Mouse (Mus musculus) hindbrain, embryonic 13.5 days (tissue): ENCODE measurements around the gene Egln3. TPM values are rescaled to one million over a fixed set of nuclear protein-coding genes. Genes with fewer than 3 reads are reported as not detected.

ENCODE experiments used
- ATAC-seq: fragments of 200-750 bp; cut with Nextera tagmentation; 2 replicates; pipeline ENCODE4 v1.8.0; 2017; ENCODE audit warnings: moderate TSS enrichment; ENCODE audit not compliant: low FRiP score
- H3K27ac ChIP-seq: fragments of 300-500 bp; sonication (generic); 2 replicates; pipeline ENCODE4 v1.5.1; 2015; ENCODE audit warnings: inconsistent platforms, mild to moderate bottlenecking, moderate library complexity
- H3K27me3 ChIP-seq: fragments of 300-500 bp; sonication (generic); 2 replicates; pipeline ENCODE4 v1.6.1; 2015; ENCODE audit warnings: mild to moderate bottlenecking, inconsistent platforms
- H3K36me3 ChIP-seq: fragments of 300-500 bp; sonication (generic); 2 replicates; pipeline ENCODE4 v1.6.1; 2015; ENCODE audit warnings: mild to moderate bottlenecking, inconsistent platforms
- H3K4me1 ChIP-seq: fragments of 300-500 bp; sonication (generic); replicated peaks from 2 replicates; pipeline ENCODE4 v1.6.1; 2015; ENCODE audit warnings: inconsistent platforms
- H3K4me2 ChIP-seq: fragments of 300-500 bp; sonication (generic); 2 replicates; pipeline ENCODE4 v1.6.1; 2015; ENCODE audit warnings: inconsistent platforms, mild to moderate bottlenecking, moderate library complexity
- H3K4me3 ChIP-seq: fragments of 300-500 bp; sonication (generic); 2 replicates; pipeline ENCODE4 v1.5.1; 2015; ENCODE audit warnings: mild to moderate bottlenecking, inconsistent platforms
- H3K9ac ChIP-seq: fragments of 300-500 bp; sonication (generic); 2 replicates; pipeline ENCODE4 v1.6.1; 2015; ENCODE audit warnings: mild to moderate bottlenecking, inconsistent platforms
- H3K9me3 ChIP-seq: fragments of 300-500 bp; sonication (generic); 2 replicates; pipeline ENCODE4 v1.6.1; 2016; ENCODE audit warnings: inconsistent platforms
- WGBS: fragments of 180-500 bp; shearing (Covaris S2); methylation state at CpG from one replicate; pipeline ENCODE4 v1.1.7; 2015; 5-methylcytosine and 5-hydroxymethylcytosine counted together
- polyA plus RNA-seq: library from polyadenylated mRNA; unstranded; fragments of >200 nt; fragmentation: Nextera tagmentation; extraction: Ambion mirVana; gene quantifications from 2 replicates; pipeline ENCODE4 v1.2.1, GENCODE M21; 2015

Gene Egln3
- polyA plus RNA-seq, 1 experiment from 2014 or later, result 5.8 TPM

DNA sequence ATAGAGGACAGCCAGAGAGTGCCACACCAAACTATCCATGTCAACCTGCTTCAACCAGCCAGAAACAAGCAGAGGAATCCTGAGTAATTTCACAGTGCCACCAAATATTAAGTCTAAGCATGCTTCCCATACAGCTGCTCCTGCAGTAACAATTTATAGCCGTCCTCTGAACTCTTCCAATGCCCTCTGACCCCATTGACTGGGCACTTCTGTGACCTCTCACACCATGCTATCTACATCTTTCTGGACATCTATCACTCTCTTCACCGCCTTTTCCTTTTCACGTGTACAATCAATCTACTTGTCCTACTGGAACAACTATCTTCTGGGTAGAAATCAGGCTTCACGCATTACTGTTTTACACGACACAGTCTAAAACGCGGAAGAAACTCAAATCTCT, 19.4 kb downstream of the Egln3 start:
- WGBS, result 90% methylated on average over 7 of the region's 7 CpGs
- no peak for ATAC-seq
- Histone ChIP-seq H3K36me3 (0 out of 2 replicates have a peak, but pooled peaks cover 5% of the 10 kb centered on the region), H3K4me3 (no peak overlapping the region), H3K4me2 (no peak overlapping the region), H3K9ac (no peak overlapping the region), H3K27me3 (no peaks in the 10 kb centered on the region), H3K27ac (no peak overlapping the region), H3K9me3 (no peaks in the 10 kb centered on the region), H3K4me1 (0 out of 2 replicates have a peak, but pooled peaks cover 6% of the 10 kb centered on the region)

DNA sequence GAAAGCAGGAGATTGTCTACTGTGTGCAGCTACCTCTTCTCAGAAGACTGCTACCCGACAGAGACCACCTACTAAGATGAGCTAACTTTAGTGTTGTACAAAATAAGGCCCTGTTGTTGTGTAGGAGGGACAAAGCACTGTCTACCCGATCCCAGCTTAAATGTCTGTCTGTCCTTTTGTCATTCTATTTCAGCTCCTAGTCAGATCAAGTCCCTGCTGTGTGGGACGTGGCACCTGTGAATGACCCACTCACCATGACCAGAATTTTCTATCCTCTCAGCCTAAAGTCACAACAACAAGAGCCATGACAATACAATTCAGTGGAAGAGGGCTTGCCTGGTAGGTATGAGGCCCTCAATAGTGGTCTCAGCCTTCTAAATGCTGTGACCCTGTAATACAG, 25.3 kb downstream of the Egln3 start:
- WGBS, result 50% methylated on average over 3 of the region's 3 CpGs
- 0 out of 2 replicates have a peak, but pooled peaks cover 3% of the 10 kb centered on the region for H3K36me3 ChIP-seq
- H3K9me3 ChIP-seq, result no peaks in the 10 kb centered on the region
- ATAC-seq, result no peak
- H3K9ac ChIP-seq, result no peak overlapping the region
- no peak overlapping the region for H3K27ac ChIP-seq
- H3K4me2 ChIP-seq, result no peak overlapping the region
- no peak overlapping the region for H3K4me3 ChIP-seq
- H3K27me3 ChIP-seq, result no peaks in the 10 kb centered on the region
- H3K4me1 ChIP-seq, result no peaks in the 10 kb centered on the region

DNA sequence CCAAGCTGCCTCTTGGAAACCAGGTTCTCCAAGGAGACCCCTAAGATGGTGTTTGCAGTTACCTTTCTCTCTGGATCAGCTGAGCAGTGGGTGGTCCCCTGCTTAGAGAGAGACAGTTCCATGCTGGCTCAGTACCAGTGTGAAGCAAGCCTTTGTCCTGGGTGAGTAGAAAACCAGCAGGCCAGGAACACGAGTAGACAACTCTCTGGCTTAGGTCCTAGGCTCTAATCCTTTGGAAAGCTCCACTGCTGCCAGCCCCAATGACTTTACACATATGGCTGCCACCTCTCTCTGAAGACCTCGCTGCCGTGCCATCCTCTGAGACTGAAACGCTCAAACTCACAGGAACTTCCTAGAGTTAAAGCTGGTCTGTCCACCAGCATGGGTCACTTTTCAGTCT, 34.9 kb downstream of the Egln3 start:
- no peaks in the 10 kb centered on the region for H3K9me3 ChIP-seq
- WGBS, result 79% methylated on average over 4 of the region's 4 CpGs

DNA sequence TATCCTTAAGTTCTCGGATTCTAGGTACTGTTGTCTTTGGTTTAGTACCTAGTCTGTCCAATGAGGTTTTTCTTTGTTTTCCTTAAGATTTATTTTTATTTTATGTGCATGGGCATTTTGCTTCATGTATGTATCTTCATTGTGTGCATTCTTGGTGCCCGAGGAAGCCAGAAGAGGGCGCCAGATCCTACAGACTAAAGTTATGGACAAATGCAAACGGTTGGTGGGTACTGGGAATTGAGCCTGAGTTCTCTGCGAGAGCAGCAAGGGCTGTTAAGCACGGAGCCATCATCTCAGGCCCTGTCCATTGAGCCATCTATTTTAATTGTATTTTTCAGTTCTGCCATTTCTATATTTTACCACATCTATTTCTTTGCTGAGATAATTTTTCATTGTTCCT, 35.9 kb downstream of the Egln3 start:
- Histone ChIP-seq H3K27me3 (peaks cover 31% of the 10 kb centered on the region), H3K4me2 (no peak overlapping the region), H3K4me1 (peaks cover 10% of the 10 kb centered on the region), H3K9ac (no peak overlapping the region), H3K36me3 (no peaks in the 10 kb centered on the region), H3K4me3 (no peak overlapping the region), H3K9me3 (no peaks in the 10 kb centered on the region), H3K27ac (no peak overlapping the region)
- 88% methylated on average over 6 of the region's 6 CpGs for WGBS
- ATAC-seq, result no peak

More for the DNA sequence above, 34.9 kb downstream of the Egln3 start:
- no peak for ATAC-seq
- H3K4me2 ChIP-seq, result no peak overlapping the region
- H3K27me3 ChIP-seq, result peaks cover 25% of the 10 kb centered on the region
- no peak overlapping the region for H3K4me3 ChIP-seq
- no peaks in the 10 kb centered on the region for H3K36me3 ChIP-seq
- H3K27ac ChIP-seq, result no peak overlapping the region
- H3K4me1 ChIP-seq, result peaks cover 4% of the 10 kb centered on the region; the same call in 1 of the 2 replicates
- H3K9ac ChIP-seq, result no peak overlapping the region

DNA sequence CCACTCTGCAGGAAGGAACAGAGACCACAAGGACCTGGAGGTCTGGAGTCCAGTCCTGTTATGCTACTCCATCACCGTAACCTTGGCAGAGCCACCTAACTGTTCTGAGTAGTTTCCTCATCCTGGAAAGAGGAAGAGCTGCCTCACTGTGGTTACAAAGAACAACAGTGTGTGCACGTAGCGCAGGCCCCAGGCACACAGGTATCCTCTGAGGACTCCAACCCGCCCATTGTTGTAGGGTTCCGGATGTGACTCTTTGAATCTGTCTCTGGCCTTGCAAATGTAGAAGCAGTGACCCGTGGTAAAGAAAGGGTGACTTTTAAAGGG, 39.0 kb downstream of the Egln3 start:
- peaks cover 23% of the 10 kb centered on the region for H3K4me1 ChIP-seq
- no peaks in the 10 kb centered on the region for H3K9me3 ChIP-seq
- no peak overlapping the region for H3K4me2 ChIP-seq
- H3K4me3 ChIP-seq, result no peak overlapping the region
- H3K9ac ChIP-seq, result no peak overlapping the region
- 26% methylated on average over 6 of the region's 6 CpGs for whole genome bisulfite sequencing
- H3K27me3 ChIP-seq, result peaks cover 41% of the 10 kb centered on the region
- H3K27ac ChIP-seq, result no peak overlapping the region
- H3K36me3 ChIP-seq, result no peaks in the 10 kb centered on the region
- no peak for ATAC-seq

DNA sequence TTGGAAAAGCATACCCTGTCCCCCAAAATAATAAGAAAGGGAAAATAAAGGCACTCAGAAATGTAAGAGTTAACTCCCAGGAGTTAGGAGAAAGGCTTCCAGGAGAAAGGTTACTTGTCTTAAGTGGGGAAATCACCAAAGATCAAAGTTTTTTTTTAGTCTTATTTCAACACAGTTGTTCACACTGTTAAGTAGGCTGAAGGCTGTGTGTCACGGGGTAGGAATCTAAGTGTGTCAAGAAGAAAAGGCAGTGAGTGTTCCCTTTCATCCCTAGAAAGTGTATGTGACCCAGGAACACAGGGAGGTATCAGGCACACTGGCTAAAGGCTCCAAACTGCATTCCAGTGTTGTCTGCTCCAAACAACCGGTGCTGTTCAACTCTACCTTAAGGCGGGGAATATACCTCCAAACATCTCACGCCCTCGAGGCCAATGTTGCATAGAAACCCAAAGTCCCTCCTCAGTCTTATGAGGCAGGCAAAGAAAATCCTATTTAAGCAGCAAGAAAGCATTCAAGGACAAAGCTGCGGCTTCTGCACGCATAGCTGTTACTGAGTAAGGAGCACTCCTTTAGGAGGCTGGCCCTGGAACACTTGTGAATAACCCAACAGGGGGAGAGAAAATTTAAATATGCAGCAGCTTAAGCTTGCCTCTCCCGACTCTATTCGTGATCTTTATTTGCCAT, 39.5 kb downstream of the Egln3 start:
- no peak overlapping the region for H3K4me2 ChIP-seq
- H3K9me3 ChIP-seq, result no peaks in the 10 kb centered on the region
- peaks cover 23% of the 10 kb centered on the region for H3K4me1 ChIP-seq
- H3K9ac ChIP-seq, result no peak overlapping the region
- no peak overlapping the region for H3K27ac ChIP-seq
- H3K36me3 ChIP-seq, result no peaks in the 10 kb centered on the region
- 18% methylated on average over 9 of the region's 9 CpGs for WGBS
- peaks cover 41% of the 10 kb centered on the region for H3K27me3 ChIP-seq
- no peak for ATAC-seq
- H3K4me3 ChIP-seq, result no peak overlapping the region

DNA sequence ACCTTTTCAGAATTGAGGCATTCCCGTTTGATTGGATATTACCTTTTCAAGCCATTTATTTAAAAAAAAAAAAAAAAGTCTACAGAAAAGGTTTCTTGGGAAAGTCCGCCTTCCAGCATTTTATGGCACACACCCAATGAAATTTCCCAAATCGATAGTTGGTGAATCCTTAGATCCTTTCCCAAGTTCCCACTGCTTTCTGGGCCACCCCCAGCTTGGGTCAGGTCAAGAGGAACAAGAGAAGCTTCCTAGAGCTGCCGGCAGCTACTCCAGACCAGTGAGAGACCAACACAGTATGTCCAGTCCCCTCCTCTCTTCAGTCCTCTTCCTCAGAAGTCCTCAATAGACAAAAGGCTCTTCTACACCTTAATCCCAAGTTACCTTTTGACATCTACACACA, 40.5 kb downstream of the Egln3 start:
- ATAC-seq, result no peak
- H3K27ac ChIP-seq, result no peak overlapping the region
- WGBS, result 21% methylated on average over 4 of the region's 4 CpGs
- peaks cover 23% of the 10 kb centered on the region for H3K4me1 ChIP-seq
- peaks cover 41% of the 10 kb centered on the region for H3K27me3 ChIP-seq
- H3K9ac ChIP-seq, result 0 out of 2 replicates have a peak overlapping the region, but pooled peaks have one; percentile 20
- no peaks in the 10 kb centered on the region for H3K9me3 ChIP-seq
- H3K4me3 ChIP-seq, result peak overlapping the region; percentile 24
- peak overlapping the region; percentile 52 for H3K4me2 ChIP-seq
- no peaks in the 10 kb centered on the region for H3K36me3 ChIP-seq

DNA sequence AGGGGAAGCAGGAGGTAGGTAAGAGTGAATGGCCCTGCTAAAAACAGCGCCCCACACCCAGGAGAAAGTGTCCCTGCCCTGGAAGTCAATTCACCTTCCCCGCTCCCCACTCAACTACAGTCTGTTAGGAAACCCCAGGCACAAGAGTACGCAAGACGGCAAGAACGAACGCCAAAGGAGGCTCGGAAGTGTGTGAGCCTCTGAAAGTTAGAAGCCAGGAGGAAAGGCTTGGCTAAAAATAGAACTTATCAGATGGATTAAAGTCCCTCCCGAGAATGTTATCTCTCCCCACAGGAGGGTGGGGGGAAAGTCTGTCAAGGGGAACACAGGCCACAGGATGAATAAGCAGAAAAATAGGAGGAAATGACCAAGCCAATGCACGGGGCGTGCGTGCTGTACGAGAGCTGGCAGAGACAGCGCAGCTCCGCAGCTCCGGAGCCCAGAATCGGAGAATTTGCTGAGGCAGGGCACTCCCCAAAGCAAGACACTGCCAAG, 41.0 kb downstream of the Egln3 start:
- no peaks in the 10 kb centered on the region for H3K36me3 ChIP-seq
- under 1% methylated on average over 16 of the region's 16 CpGs for WGBS

DNA sequence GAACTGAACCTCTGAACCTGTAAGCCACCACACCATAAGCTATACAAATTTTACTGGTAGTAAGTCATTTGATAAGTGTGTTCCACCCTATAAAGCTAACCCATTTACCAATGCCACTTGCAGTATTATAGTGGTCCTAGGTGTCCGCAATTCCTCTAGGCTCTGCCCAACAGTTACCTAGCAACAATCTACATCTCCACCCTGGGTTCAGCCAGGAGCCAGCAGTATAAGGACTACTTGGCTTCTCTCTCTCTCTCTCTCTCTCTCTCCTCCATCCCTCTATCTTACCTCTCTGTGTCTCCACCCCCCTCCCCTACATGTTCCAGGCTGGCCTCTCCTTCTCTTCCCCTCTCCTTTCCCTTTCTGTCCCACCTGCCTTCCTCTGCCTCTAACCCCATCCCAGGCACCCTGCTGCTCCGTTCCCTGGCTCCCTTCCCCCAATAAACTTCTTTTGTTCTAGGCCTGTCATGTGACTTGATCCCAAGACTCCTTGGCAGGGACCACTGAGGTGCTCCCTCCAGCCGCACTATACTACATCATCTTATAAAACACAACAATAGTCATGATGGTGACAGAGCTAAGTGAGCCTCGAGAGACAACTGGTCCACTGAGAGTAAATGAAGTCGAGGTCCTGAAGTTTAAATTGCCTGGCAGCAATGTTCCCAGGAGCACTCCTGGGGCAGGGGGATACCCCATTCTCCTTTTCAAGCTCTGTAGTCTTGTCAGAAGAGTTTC, 42.0 kb downstream of the Egln3 start:
- Histone ChIP-seq H3K4me1 (peaks cover 23% of the 10 kb centered on the region), H3K4me3 (no peak overlapping the region), H3K9me3 (no peaks in the 10 kb centered on the region), H3K36me3 (no peaks in the 10 kb centered on the region), H3K9ac (no peak overlapping the region), H3K4me2 (no peak overlapping the region), H3K27me3 (peaks cover 40% of the 10 kb centered on the region), H3K27ac (no peak overlapping the region)
- 18% methylated on average over 5 of the region's 5 CpGs for WGBS
- no peak for ATAC-seq

More for the DNA sequence above, 41.0 kb downstream of the Egln3 start:
- H3K4me3 ChIP-seq, result peak overlapping the region; percentile 24
- 0 out of 2 replicates have a peak overlapping the region, but pooled peaks have one; percentile 20 for H3K9ac ChIP-seq
- no peak overlapping the region for H3K27ac ChIP-seq
- peaks cover 41% of the 10 kb centered on the region for H3K27me3 ChIP-seq
- peaks cover 23% of the 10 kb centered on the region for H3K4me1 ChIP-seq
- no peaks in the 10 kb centered on the region for H3K9me3 ChIP-seq
- no peak for ATAC-seq
- H3K4me2 ChIP-seq, result peak overlapping the region; percentile 52

DNA sequence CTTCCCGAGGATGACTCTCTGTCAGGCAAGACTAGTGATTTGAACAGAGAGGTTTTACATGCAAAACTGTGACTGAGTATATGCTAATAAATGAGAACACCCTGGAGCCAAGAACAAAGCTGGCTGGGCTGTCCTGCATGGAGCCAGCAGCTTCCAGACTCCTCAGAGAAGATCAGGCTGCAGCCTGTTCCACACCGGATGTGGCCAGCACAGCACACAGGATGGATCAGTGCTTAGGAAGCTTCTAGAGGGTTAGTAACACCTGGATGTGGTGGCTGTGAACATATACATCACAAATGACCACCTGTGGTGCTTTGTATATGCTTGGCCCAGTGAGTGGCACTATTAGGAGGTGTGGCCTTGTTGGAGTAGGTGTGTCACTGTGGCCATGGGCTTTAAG, 43.4 kb downstream of the Egln3 start:
- H3K9me3 ChIP-seq, result 0 out of 2 replicates have a peak, but pooled peaks cover 4% of the 10 kb centered on the region
- no peak overlapping the region for H3K9ac ChIP-seq
- H3K4me1 ChIP-seq, result peaks cover 23% of the 10 kb centered on the region
- no peak for ATAC-seq
- 68% methylated on average over 2 of the region's 2 CpGs for WGBS
- peaks cover 31% of the 10 kb centered on the region for H3K27me3 ChIP-seq
- no peaks in the 10 kb centered on the region for H3K36me3 ChIP-seq
- no peak overlapping the region for H3K4me2 ChIP-seq
- H3K4me3 ChIP-seq, result no peak overlapping the region
- H3K27ac ChIP-seq, result no peak overlapping the region

DNA sequence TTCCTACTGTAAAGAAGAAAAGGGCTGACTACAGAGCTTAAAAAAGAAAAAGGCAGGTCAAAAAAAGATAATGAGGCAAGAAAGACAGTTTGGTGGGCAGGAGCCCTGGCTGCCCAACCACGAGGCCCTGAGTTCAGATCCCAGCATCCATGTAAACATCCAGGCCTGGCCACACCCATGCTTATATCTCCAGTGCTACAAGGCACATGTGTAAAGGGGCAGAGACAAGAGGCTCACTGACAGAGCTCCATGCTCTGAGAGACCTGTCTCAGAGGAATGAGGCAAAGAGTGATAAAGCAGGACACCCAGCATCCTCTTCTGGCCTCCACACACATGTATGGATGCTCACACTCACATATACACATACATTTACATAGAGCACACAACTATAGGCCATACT, 48.9 kb downstream of the Egln3 start:
- Histone ChIP-seq H3K4me2 (no peak overlapping the region), H3K36me3 (no peaks in the 10 kb centered on the region), H3K9ac (no peak overlapping the region), H3K27me3 (no peaks in the 10 kb centered on the region), H3K9me3 (0 out of 2 replicates have a peak, but pooled peaks cover 4% of the 10 kb centered on the region), H3K27ac (no peak overlapping the region), H3K4me3 (no peak overlapping the region), H3K4me1 (no peaks in the 10 kb centered on the region)
- no peak for ATAC-seq
- WGBS, result 82% methylated on average over 1 of the region's 1 CpGs

DNA sequence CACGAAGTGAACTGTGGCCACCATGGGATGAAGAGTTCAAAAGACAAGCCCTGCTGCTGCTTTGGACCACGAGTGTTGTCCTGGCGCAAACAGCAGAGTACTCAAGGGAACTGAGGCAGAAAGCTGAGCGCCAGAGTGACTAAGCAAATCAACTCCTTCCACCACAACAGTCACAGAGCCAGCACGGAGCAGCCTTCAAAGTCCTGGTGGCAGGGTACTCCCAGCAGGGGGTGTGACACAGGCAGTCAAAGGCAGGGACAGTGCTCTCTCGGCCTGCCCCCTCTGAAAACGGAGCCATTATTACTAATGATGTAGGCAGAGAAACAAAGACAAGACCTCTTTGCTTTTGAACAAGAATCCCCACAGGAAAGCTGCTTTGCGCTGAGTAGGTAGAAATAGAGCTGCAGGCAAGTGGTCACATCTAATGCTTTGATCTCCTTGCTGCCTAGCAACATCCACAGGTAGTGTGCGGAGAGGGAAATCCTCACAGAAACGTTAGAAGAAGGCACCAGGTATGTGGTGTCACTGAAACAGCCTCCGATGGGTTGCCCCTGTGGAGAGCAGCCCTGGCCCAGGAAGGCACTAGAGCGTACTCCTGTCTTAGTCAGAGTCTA, 56.6 kb downstream of the Egln3 start:
- WGBS, result 19% methylated on average over 12 of the region's 12 CpGs
- no peak overlapping the region for H3K4me3 ChIP-seq
- H3K9me3 ChIP-seq, result no peaks in the 10 kb centered on the region
- peaks cover 6% of the 10 kb centered on the region; the same call in 1 of the 2 replicates for H3K4me1 ChIP-seq
- no peak overlapping the region for H3K27ac ChIP-seq
- H3K27me3 ChIP-seq, result no peaks in the 10 kb centered on the region
- no peaks in the 10 kb centered on the region for H3K36me3 ChIP-seq
- H3K4me2 ChIP-seq, result 0 out of 2 replicates have a peak overlapping the region, but pooled peaks have one; percentile 3
- ATAC-seq, result no peak
- H3K9ac ChIP-seq, result no peak overlapping the region
